Mouse (Mus musculus) brain, embryonic 14.5 days (tissue): ENCODE results near the gene Chst4.

Source experiments
- CTCF ChIP-seq: fragments of 200-500 bp; IDR thresholded peaks from 2 replicates; pipeline ENCODE4 v1.5.1; 2012; ENCODE audit warnings: inconsistent platforms, mild to moderate bottlenecking, moderate library complexity, borderline replicate concordance; ENCODE audit not compliant: insufficient read depth, insufficient read length; ENCODE audit errors: extremely low read depth
- POLR2A ChIP-seq: fragments of 200-500 bp; IDR thresholded peaks from 2 replicates; pipeline ENCODE4 v1.6.1; 2012; ENCODE audit warnings: mild to moderate bottlenecking, inconsistent platforms, borderline replicate concordance; ENCODE audit not compliant: poor library complexity, insufficient read depth, insufficient read length, severe bottlenecking; ENCODE audit errors: extremely low read depth

DNA sequence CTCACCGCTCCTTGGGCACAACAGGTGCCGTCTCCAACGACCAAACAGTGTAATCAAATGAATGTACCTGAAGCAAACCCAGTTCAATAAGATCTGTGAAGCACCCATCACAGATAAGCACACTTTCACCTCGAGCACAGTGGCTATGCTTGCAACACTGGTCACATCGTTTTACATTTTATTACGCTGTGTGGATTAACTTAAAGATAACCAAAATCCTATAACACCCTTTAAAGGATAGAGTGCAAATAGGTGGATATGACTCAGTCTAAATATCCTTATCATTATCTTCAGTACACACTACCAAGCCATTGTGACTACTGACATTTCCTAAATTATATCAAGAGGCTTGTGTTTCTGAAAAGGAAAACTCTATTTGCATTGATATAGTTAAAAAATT lies 11.7 kb upstream of the Chst4 start:
- no peak for TF ChIP-seq POLR2A
- no peak for TF ChIP-seq CTCF
